Mouse (Mus musculus) c-Kit-positive CD71-positive TER-119-negative erythroid progenitor cells, embryonic 14.5 days (primary cell): Measurements from ENCODE around the gene Skil.

Source experiments
- DNase-seq: peaks from one replicate; pipeline ENCODE4 v3.0.0-alpha.2; 2013; ENCODE audit warnings: low read depth

The Skil gene

GRCm38 (mm10) chr3:31083507-31084245, 11.2 kb upstream of the Skil start:
- DNase-seq, result no peak

- DNase-seq, result no peak
Observed at GRCm38 (mm10) chr3:31085000-31085399, 9.9 kb upstream of the Skil start.

GRCm38 (mm10) chr3:31088789-31089775, 5.8 kb upstream of the Skil start:
- DNase-seq, result no peak

- DNase-seq, result no peak
Observed at GRCm38 (mm10) chr3:31089956-31090355, 4.9 kb upstream of the Skil start.

DNA sequence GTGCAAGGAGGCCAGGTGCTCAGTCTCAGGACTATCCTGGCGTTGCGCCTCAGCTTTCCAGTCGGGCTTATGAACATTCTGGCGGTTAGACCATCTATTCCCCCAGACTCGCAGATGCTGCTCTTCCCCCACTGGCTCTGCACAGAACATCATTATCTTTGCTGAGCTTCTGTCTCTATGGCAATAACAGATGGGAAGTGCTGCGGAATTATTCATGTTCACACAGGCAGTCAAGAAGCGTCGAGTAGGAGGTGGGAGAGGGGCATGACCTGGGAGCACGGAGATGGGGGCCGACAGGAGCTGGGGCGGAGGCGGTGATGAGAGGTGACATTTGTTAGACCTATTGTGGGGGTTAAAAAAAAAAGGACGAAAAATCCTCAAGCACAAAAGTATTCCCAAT, 1.7 kb upstream of the Skil start:
- DNase-seq, result no peak

DNA sequence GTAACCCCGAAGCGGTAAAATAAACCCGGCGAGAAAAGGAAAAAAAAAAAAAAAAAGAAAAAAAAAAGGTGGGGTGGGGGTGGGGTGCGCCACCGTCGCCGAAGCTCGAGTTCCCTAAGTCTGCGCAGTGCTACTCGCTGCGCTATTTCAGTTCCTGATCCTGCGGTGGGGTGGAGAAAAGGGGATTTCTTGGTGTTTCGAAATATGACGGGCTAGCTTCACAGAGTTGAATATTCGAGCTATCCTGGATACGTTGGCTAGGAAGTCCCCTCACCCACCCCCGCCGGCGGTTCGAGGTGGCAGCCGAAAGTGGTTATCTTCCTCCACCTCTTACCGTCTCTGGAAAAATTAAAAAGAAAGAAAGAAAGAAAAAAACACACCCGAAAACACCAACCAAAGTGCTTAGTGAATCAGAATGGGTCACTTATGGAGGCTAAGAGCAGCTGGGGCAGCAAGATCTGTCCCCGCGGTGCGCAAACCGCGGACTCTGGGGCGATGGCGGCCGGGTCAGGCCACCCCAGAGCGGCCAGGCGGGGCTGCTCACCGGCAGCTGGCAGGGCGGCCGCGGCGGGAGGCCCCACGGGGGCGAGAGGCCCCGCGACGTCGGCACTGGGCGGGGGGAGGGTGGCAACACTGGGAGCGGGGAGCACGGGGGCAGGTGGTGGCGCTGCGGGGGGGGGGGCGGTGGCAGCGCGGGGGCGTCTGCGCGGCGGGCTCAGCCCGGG, 1.1 kb upstream of the Skil start:
- peak; percentile 38 for DNase-seq

- no peak for DNase-seq
Observed at GRCm38 (mm10) chr3:31095179-31095490, 277 bp downstream of the Skil start.

- DNase-seq, result no peak
Observed at GRCm38 (mm10) chr3:31095491-31096154, 765 bp downstream of the Skil start.

- no peak for DNase-seq
Observed at GRCm38 (mm10) chr3:31096155-31097101, 1.6 kb downstream of the Skil start.

- no peak for DNase-seq
Observed at GRCm38 (mm10) chr3:31097102-31097720, 2.4 kb downstream of the Skil start.

GRCm38 (mm10) chr3:31097976-31098375, 3.1 kb downstream of the Skil start:
- DNase-seq, result no peak

GRCm38 (mm10) chr3:31098556-31098955, 3.7 kb downstream of the Skil start:
- DNase-seq, result no peak

DNA sequence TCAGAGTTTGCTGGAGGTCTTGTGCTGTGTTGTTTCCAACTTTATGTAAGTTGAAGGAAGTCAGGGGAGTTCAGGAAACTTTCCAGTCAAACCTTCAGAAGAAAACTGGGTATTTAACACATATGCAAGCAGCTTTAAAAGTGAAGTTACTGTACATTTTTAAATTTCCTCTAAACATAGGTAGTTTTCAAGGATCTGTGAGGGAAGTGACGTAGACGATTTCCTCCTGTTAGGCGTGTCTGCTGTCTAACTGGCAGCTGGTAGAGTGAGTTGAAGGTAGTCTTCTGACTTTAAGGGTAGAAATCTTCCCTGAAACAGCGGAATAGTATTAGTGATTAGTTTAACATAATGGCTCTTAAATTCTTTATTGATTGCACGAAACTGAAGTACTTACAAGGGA, 5.2 kb downstream of the Skil start:
- DNase-seq, result no peak

- DNase-seq, result no peak
Observed at GRCm38 (mm10) chr3:31100802-31101201, 5.9 kb downstream of the Skil start.

- DNase-seq, result no peak
Observed at GRCm38 (mm10) chr3:31104936-31105335, 10.1 kb downstream of the Skil start.

DNA sequence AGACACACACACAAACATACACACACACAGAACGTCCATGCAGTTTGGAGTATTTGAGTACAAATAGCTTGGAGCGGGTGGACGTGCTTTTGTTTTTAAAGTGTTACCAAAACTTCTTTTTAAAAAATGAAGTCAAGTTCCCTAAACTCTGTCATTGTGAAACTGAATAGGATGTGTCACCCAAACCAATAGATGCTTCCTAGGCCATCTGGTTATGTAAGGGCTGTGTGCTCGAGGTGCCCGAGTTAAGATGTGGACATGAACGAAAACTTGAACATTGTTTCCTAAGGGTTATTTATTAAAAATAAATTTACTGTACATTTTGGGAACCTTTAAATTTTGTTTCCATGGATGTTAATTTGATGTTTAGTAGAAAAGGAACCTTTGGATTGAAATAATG, 11.7 kb downstream of the Skil start:
- DNase-seq, result no peak

DNA sequence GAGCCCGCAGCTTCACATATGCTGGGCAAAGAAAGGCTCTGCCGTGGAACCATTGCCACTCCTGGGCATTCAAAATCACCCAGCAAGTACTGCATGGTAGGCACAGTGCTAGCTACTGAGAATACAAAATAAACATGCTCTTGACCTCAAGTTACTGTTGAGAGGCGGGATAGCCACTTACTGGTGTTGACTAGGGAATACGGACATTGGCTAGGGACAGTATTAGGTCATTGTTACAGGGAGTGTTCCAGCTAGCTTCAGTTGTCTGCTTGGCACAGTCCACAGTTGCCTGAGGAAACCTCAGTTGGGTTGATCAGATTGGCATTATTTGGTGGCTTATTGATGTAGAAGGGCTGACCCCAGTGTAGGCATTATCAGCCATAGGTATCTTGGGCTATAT, 12.8 kb downstream of the Skil start:
- DNase-seq, result no peak

GRCm38 (mm10) chr3:31109108-31109507, 14.2 kb downstream of the Skil start:
- DNase-seq, result no peak

- no peak for DNase-seq
Observed at GRCm38 (mm10) chr3:31123098-31123497, 28.2 kb downstream of the Skil start.

DNA sequence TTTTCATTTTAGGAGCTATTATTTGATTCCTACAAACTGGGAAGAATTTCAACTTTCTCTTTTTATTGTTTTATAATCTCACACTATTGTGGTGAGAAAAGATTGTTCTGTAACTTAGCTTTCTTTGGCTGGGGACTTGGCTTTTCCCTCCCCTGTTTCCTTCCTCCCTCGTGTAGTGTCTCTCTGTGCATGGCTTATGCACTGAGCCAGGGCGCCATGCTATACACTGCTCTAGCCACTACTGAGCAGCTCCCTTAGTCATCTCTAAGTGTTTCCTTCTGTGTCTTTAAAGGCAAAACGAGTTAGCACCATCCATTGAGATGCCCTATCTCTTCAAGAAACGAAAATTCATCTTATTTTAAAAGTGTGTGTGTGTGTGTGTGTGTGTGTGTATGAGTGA, 31.4 kb downstream of the Skil start:
- no peak for DNase-seq
